Mouse (Mus musculus) c-Kit-negative CD71-positive TER-119-positive erythroid progenitor cells, embryonic 14.5 days (primary cell): ENCODE data around the gene Hsd11b2.

Source experiments
- DNase-seq: peaks from one replicate; pipeline ENCODE4 v3.0.0-alpha.2; 2013; ENCODE audit warnings: low read depth, low spot score

Hsd11b2 gene

GRCm38 (mm10) chr8:105518436-105519313, at the start of gene Hsd11b2:
Hsd11b2 (plus strand) TSS chr8:105518755.
- no peak for DNase-seq

DNA sequence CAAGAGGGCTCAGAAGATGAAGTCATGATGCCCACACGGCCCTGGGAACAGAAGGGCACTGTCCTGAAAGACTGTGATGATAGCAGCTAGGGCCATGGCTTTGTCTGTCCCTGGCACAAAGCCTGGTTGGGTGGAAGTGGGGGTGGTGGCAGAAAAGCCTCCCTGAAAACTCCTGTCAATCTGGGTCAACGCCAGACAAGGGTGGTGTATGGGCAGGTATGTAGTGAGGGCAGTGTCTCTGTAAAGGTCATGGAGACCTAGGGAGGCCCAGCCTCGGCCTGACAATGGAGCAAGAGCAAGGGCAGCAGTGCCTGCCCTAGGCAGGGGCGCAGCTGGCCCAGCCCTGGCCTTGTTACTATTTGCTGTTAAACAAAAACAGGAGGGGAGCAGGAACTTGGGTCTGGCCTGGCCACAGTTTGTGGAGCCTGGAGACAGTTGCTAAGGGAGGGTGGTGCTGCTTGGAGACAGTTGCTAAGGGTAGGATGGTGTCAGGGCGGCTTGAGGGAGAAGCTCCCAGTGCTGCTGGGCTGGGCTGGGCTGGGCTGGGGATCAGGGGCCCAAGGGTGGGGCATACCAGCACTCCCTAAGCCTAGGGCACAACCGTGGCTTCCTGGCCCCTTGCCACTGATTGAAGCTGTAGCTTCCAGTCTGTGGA, 49.4 kb upstream of the Hsd11b2 start:
- DNase-seq = peak; percentile 44

GRCm38 (mm10) chr8:105469816-105470215, 48.7 kb upstream of the Hsd11b2 start:
- no peak for DNase-seq

- DNase-seq = no peak
Measured at GRCm38 (mm10) chr8:105470262-105470661, 48.3 kb upstream of the Hsd11b2 start.

DNA sequence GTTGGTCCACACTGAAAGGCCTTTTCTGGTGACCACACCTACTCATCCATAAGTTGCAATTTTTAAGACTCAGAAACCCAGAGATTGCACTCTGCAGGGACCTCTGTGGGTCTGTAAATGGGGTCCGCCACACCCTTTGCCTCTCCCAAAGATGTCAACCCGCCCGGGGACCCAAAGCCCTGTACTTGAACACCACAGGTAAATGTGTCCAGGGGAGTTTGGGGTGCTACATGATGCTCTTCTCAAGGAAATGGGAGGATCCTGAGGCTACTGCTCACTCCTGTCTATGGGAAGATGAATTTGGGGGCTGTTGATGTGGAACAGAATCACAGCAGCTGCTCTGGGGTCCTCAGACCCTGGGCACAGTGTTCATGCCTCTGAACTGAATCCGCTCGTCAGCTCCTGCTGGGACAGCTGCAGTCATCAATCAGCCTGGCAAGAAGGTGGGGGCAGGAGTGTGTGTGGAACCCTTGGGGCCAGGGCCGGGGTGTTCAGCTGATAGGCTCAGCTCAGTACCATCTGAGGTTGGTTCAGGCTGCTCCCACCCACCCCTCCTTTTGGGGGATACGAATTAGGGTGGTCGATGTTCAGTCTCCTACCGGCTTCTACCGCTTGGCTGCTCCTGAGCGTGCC, 47.8 kb upstream of the Hsd11b2 start:
- DNase-seq = no peak

- DNase-seq = peak; percentile 61
Measured at GRCm38 (mm10) chr8:105471314-105472015, 47.1 kb upstream of the Hsd11b2 start, which contains the start of gene Tppp3. Tppp3 (minus strand) TSS chr8:105471526.

GRCm38 (mm10) chr8:105472414-105472932, 46.1 kb upstream of the Hsd11b2 start:
- DNase-seq = no peak

- no peak for DNase-seq
Measured at GRCm38 (mm10) chr8:105472983-105473382, 45.6 kb upstream of the Hsd11b2 start.

GRCm38 (mm10) chr8:105473816-105474606, 44.5 kb upstream of the Hsd11b2 start:
- DNase-seq = no peak

DNA sequence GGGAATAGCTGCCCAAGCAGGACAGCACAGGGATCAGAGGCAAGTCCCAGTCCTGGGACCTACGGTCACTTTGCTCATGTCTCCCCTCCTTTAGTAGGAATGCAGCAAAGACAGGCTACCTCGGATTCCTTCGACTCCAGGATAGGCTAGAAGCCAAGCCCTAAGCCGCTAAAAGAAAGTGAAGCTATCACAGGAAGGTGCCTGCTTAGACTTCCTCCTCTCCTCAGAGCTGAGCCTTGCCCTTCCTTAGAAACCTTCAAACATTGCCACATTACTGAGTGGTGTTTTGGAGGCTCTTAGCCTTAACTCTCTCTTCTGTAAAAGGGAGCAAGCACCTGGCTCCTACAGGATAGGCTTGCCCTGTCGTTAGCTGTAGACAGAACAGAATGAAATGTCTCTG, 43.9 kb upstream of the Hsd11b2 start:
- DNase-seq = no peak

GRCm38 (mm10) chr8:105475254-105475653, 43.3 kb upstream of the Hsd11b2 start:
- no peak for DNase-seq

DNA sequence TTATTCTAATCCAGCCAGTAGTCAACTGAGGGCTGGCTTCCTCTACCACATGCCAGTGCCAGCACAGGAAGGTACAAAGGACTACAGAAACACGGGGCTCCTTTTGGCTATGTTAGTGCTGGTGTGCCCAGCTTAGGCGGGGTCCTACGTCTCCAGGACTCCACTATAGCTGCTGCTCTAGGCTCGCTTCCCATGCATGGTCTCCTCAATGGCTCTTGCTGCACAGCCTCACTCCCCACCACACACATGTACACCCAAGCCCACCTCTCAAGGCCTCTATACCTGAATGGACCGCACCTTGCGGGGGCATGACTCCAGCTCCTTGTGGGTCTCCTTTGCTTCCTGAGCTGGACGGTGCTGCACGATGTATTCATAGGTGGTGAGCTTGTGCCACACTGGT, 42.8 kb upstream of the Hsd11b2 start:
- DNase-seq = no peak

DNA sequence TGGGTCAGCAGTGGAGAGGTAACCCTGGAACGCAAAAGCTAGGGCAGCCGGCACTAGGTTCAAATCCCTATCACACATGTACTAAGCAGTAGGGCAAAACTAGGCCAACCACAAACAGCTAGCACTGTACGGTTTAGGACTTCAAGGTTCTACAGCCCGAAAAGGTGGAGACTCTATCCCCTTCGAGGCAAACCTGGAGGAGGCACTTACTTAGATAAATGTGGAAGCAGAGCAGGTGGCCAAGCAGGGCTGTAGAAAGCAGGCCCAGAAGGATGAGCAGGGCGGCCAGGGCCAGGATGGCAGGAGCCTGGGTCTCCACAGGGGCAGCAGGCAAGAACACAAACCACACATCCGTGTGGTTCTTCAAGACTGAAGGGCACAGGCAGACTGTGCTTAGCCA, 42.4 kb upstream of the Hsd11b2 start:
- DNase-seq = no peak

- peak; percentile 21 for DNase-seq
Measured at GRCm38 (mm10) chr8:105476628-105477413, 41.7 kb upstream of the Hsd11b2 start.

- no peak for DNase-seq
Measured at GRCm38 (mm10) chr8:105477792-105478191, 40.8 kb upstream of the Hsd11b2 start.

- DNase-seq = no peak
Measured at GRCm38 (mm10) chr8:105481013-105481412, 37.5 kb upstream of the Hsd11b2 start.

DNA sequence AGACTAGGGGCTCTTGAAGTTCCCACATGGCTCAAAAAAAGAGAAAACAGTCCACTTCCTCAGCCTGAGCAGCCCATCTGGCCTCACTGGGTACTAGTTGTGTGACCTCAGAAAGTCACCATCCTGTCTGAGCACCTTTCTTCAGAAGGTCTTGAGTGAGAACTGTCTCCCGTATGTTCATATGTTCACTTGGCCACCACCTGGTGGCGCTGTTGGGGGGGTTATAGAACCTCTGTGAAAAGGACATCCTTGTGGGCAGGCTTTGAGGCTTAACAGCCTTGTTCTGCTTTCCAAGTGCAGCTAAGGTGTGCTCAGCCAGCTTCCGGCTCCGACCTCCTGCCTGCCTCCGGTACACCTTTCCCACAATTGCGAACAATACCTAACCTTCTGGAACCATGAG, 37.1 kb upstream of the Hsd11b2 start:
- no peak for DNase-seq

- DNase-seq = no peak
Measured at GRCm38 (mm10) chr8:105482123-105482522, 36.4 kb upstream of the Hsd11b2 start.

- no peak for DNase-seq
Measured at GRCm38 (mm10) chr8:105483212-105484029, 35.1 kb upstream of the Hsd11b2 start.
